Mouse (Mus musculus) testis, adult 2 months (tissue): ENCODE results near the gene Plcg2.

Source experiments
- CTCF ChIP-seq: fragments of 200-500 bp; IDR thresholded peaks from 2 replicates; pipeline ENCODE4 v1.5.1; 2012; ENCODE audit warnings: low read depth, mild to moderate bottlenecking, inconsistent platforms, low read length, moderate library complexity; ENCODE audit not compliant: control insufficient read depth, insufficient read depth, insufficient replicate concordance
- POLR2A ChIP-seq: fragments of 200-500 bp; IDR thresholded peaks from 2 replicates; pipeline ENCODE4 v1.6.1; 2012; ENCODE audit warnings: low read depth, mild to moderate bottlenecking, inconsistent platforms, low read length, moderate library complexity; ENCODE audit not compliant: control insufficient read depth

GRCm38 (mm10) chr8:117677011-117677410 lies 178.9 kb downstream of the Plcg2 start:
- TF ChIP-seq CTCF, result no peak
- TF ChIP-seq POLR2A, result no peak
